Mouse (Mus musculus) cerebellum, postnatal 14 days (tissue): Measurements from ENCODE around the gene Pjvk.

Experiments used
- DNase-seq, 2 experiments: peaks; one replicate each; pipeline ENCODE4 v3.0.0; 2021; ENCODE audit warnings: mixed read lengths in 2 of 2

Gene Pjvk

GRCm38 (mm10) chr2:76671641-76672040, 23.4 kb downstream of the Pjvk start:
- DNase-seq: no peak

GRCm38 (mm10) chr2:76672134-76672745, 24.0 kb downstream of the Pjvk start:
- no peak for DNase-seq

- peak; percentile 94 to 95 for DNase-seq
These were observed 24.7 kb downstream of the Pjvk start, which contains the start of gene Fkbp7 for GRCm38 (mm10) chr2:76672966-76673392. Gene Fkbp7 (minus strand): TSS chr2:76673116.

GRCm38 (mm10) chr2:76673472-76674081, 25.3 kb downstream of the Pjvk start:
- peak; percentile 37 to 54 for DNase-seq

- peak; percentile 86 to 88 for DNase-seq
These were observed 26.6 kb downstream of the Pjvk start, which contains the start of gene Plekha3 for GRCm38 (mm10) chr2:76674725-76675427. Gene Plekha3 (plus strand): TSS chr2:76675281.

GRCm38 (mm10) chr2:76675451-76675850, 27.2 kb downstream of the Pjvk start:
- DNase-seq: peak in 1 of 2 experiments; percentile 55

- peak in 1 of 2 experiments; percentile 10 for DNase-seq
These were observed 27.7 kb downstream of the Pjvk start for GRCm38 (mm10) chr2:76675949-76676348.

GRCm38 (mm10) chr2:76676401-76677226, 28.3 kb downstream of the Pjvk start:
- DNase-seq: no peak

- no peak for DNase-seq
These were observed 34.0 kb downstream of the Pjvk start for GRCm38 (mm10) chr2:76682301-76682700.

GRCm38 (mm10) chr2:76686986-76687385, 38.7 kb downstream of the Pjvk start:
- no peak for DNase-seq

GRCm38 (mm10) chr2:76687608-76688007, 39.3 kb downstream of the Pjvk start:
- no peak for DNase-seq

- no peak for DNase-seq
These were observed 39.9 kb downstream of the Pjvk start for GRCm38 (mm10) chr2:76688162-76688561.

- DNase-seq: no peak
These were observed 42.3 kb downstream of the Pjvk start for GRCm38 (mm10) chr2:76690436-76691204.

- DNase-seq: no peak
These were observed 45.5 kb downstream of the Pjvk start for GRCm38 (mm10) chr2:76693765-76694164.

GRCm38 (mm10) chr2:76695290-76695689, 47.0 kb downstream of the Pjvk start:
- no peak for DNase-seq

GRCm38 (mm10) chr2:76702188-76702587, 53.9 kb downstream of the Pjvk start:
- DNase-seq: no peak

GRCm38 (mm10) chr2:76702751-76703150, 54.5 kb downstream of the Pjvk start:
- DNase-seq: no peak

- DNase-seq: no peak
These were observed 57.4 kb downstream of the Pjvk start for GRCm38 (mm10) chr2:76705655-76706054.
